Mouse (Mus musculus) stomach, embryonic 14.5 days (tissue): ENCODE results near the gene Dupd1. TPM values are rescaled to one million over a fixed set of nuclear protein-coding genes. Genes with fewer than 3 reads are reported as not detected.
"Not testable (repeated sequence)": the region's sequence is repeated elsewhere in the genome, so short reads cannot be mapped to it uniquely, and the experiment has no call there.

Experiments
- ATAC-seq: fragments of 200-750 bp; cut with Nextera tagmentation; 2 replicates; pipeline ENCODE4 v1.8.0; 2017; ENCODE audit warnings: low read depth, moderate TSS enrichment; ENCODE audit not compliant: insufficient number of reproducible peaks, insufficient read depth, low FRiP score
- H3K27ac ChIP-seq: fragments of 300-500 bp; sonication (generic); 2 replicates; pipeline ENCODE4 v1.5.1; 2014; ENCODE audit warnings: mild to moderate bottlenecking, low read length, moderate library complexity, mixed read lengths
- H3K27me3 ChIP-seq: fragments of 300-500 bp; sonication (generic); 2 replicates; pipeline ENCODE4 v1.6.1; 2014; ENCODE audit warnings: low read length, control low read depth, mixed read lengths; ENCODE audit not compliant: control insufficient read depth, insufficient read depth
- H3K36me3 ChIP-seq: fragments of 300-500 bp; sonication (generic); 2 replicates; pipeline ENCODE4 v1.6.1; 2014; ENCODE audit warnings: mild to moderate bottlenecking, control low read depth, low read length, moderate library complexity, mixed read lengths; ENCODE audit not compliant: control insufficient read depth, insufficient read depth
- H3K4me1 ChIP-seq: fragments of 300-500 bp; sonication (generic); 2 replicates; pipeline ENCODE4 v1.6.1; 2014; ENCODE audit warnings: low read length, control low read depth, mixed read lengths; ENCODE audit not compliant: control insufficient read depth, insufficient read depth
- H3K4me2 ChIP-seq: fragments of 300-500 bp; sonication (generic); replicated peaks from 2 replicates; pipeline ENCODE4 v1.6.1; 2014; ENCODE audit warnings: low read depth, low read length, control low read depth
- H3K4me3 ChIP-seq: fragments of 300-500 bp; sonication (generic); 2 replicates; pipeline ENCODE4 v1.5.1; 2014; ENCODE audit warnings: low read depth, low read length, control low read depth
- H3K9ac ChIP-seq: fragments of 300-500 bp; sonication (generic); replicated peaks from 2 replicates; pipeline ENCODE4 v1.6.1; 2014; ENCODE audit warnings: low read depth, mild to moderate bottlenecking, control low read depth, low read length, moderate library complexity, mixed read lengths
- H3K9me3 ChIP-seq: fragments of 300-500 bp; sonication (generic); 2 replicates; pipeline ENCODE4 v1.6.1; 2016; ENCODE audit warnings: low read depth, low read length, control low read depth; ENCODE audit not compliant: control insufficient read depth
- WGBS: fragments of 180-500 bp; shearing (Covaris S2); extraction: QIAGEN DNeasy Blood & Tissue Kit; methylation state at CpG from one replicate; pipeline ENCODE4 v1.1.7; 2014; 5-methylcytosine and 5-hydroxymethylcytosine counted together
- polyA plus RNA-seq: library from polyadenylated mRNA; unstranded; fragments of >200 nt; fragmentation: Nextera tagmentation; extraction: Ambion mirVana; gene quantifications from 2 replicates; pipeline ENCODE4 v1.2.1, GENCODE M21; 2014

Gene Dupd1
- polyA plus RNA-seq, 1 experiment from 2014 or later, result not detected

GRCm38 (mm10) chr14:21670422-21671006 lies 43.9 kb downstream of the Dupd1 start:
- peaks cover 43% of the 10 kb centered on the region for H3K36me3 ChIP-seq
- not testable (repeated sequence) for H3K4me3 ChIP-seq, H3K27me3 ChIP-seq, H3K27ac ChIP-seq, H3K4me1 ChIP-seq, ATAC-seq, H3K9ac ChIP-seq, H3K4me2 ChIP-seq, H3K9me3 ChIP-seq
- 92% methylated on average over 15 of the region's 15 CpGs for WGBS

GRCm38 (mm10) chr14:21669633-21670421 lies 44.5 kb downstream of the Dupd1 start:
- Histone ChIP-seq H3K4me3 (no peak overlapping the region), H3K4me1 (peaks cover 7% of the 10 kb centered on the region; the same call in 1 of the 2 replicates), H3K9me3 (no peaks in the 10 kb centered on the region), H3K36me3 (peaks cover 48% of the 10 kb centered on the region), H3K27ac (no peak overlapping the region), H3K4me2 (no peak overlapping the region), H3K9ac (no peak overlapping the region), H3K27me3 (no peaks in the 10 kb centered on the region)
- WGBS, result 55% methylated on average over 11 of the region's 11 CpGs
- peak; percentile 87; the same call in 1 of the 2 replicates for ATAC-seq

GRCm38 (mm10) chr14:21669218-21669617 lies 45.2 kb downstream of the Dupd1 start:
- Histone ChIP-seq H3K9me3 (no peaks in the 10 kb centered on the region), H3K27ac (no peak overlapping the region), H3K36me3 (peaks cover 54% of the 10 kb centered on the region), H3K4me3 (no peak overlapping the region), H3K4me1 (peaks cover 7% of the 10 kb centered on the region; the same call in 1 of the 2 replicates), H3K9ac (no peak overlapping the region), H3K4me2 (no peak overlapping the region), H3K27me3 (no peaks in the 10 kb centered on the region)
- 78% methylated on average over 11 of the region's 11 CpGs for WGBS
- no peak; the same call in 1 of the 2 replicates for ATAC-seq

GRCm38 (mm10) chr14:21662465-21663142 lies 51.8 kb downstream of the Dupd1 start:
- Histone ChIP-seq H3K9ac (no peak overlapping the region), H3K4me3 (no peak overlapping the region), H3K4me1 (no peaks in the 10 kb centered on the region), H3K9me3 (no peaks in the 10 kb centered on the region), H3K4me2 (no peak overlapping the region), H3K27me3 (no peaks in the 10 kb centered on the region), H3K27ac (no peak overlapping the region), H3K36me3 (peaks cover 49% of the 10 kb centered on the region)
- WGBS, result 68% methylated on average over 8 of the region's 8 CpGs
- ATAC-seq, result no peak

GRCm38 (mm10) chr14:21659652-21660051 lies 54.7 kb downstream of the Dupd1 start:
- no peak overlapping the region for H3K27ac ChIP-seq
- no peaks in the 10 kb centered on the region for H3K9me3 ChIP-seq
- no peak overlapping the region for H3K4me2 ChIP-seq
- 27% methylated on average over 5 of the region's 5 CpGs for WGBS
- peaks cover 35% of the 10 kb centered on the region for H3K36me3 ChIP-seq
- H3K4me3 ChIP-seq, result no peak overlapping the region
- H3K9ac ChIP-seq, result no peak overlapping the region
- H3K27me3 ChIP-seq, result no peaks in the 10 kb centered on the region
- ATAC-seq, result peak; percentile 72; the same call in 1 of the 2 replicates
- H3K4me1 ChIP-seq, result 0 out of 2 replicates have a peak, but pooled peaks cover 2% of the 10 kb centered on the region

GRCm38 (mm10) chr14:21659155-21659554 lies 55.2 kb downstream of the Dupd1 start:
- WGBS, result 67% methylated on average over 13 of the region's 13 CpGs
- 0 out of 2 replicates have a peak, but pooled peaks cover 2% of the 10 kb centered on the region for H3K4me1 ChIP-seq

GRCm38 (mm10) chr14:21653813-21654212 lies 60.6 kb downstream of the Dupd1 start:
- WGBS, result 78% methylated on average over 2 of the region's 2 CpGs
- H3K27me3 ChIP-seq, result no peaks in the 10 kb centered on the region
- H3K36me3 ChIP-seq, result no peaks in the 10 kb centered on the region; the same call in 1 of the 2 replicates
- no peak overlapping the region for H3K9ac ChIP-seq
- H3K4me3 ChIP-seq, result no peak overlapping the region
- ATAC-seq, result no peak
- no peak overlapping the region for H3K4me2 ChIP-seq
- no peaks in the 10 kb centered on the region for H3K9me3 ChIP-seq
- 0 out of 2 replicates have a peak, but pooled peaks cover 2% of the 10 kb centered on the region for H3K4me1 ChIP-seq
- no peak overlapping the region for H3K27ac ChIP-seq

More at GRCm38 (mm10) chr14:21659155-21659554, 55.2 kb downstream of the Dupd1 start:
- ATAC-seq, result no peak
- Histone ChIP-seq H3K36me3 (peaks cover 30% of the 10 kb centered on the region), H3K27me3 (no peaks in the 10 kb centered on the region), H3K27ac (no peak overlapping the region), H3K4me3 (no peak overlapping the region), H3K9ac (no peak overlapping the region), H3K4me2 (no peak overlapping the region), H3K9me3 (no peaks in the 10 kb centered on the region)

GRCm38 (mm10) chr14:21640806-21641435 lies 73.5 kb downstream of the Dupd1 start:
- H3K4me3 ChIP-seq, result no peak overlapping the region
- no peak overlapping the region for H3K9ac ChIP-seq
- WGBS, result 76% methylated on average over 4 of the region's 4 CpGs
- H3K9me3 ChIP-seq, result no peaks in the 10 kb centered on the region
- no peaks in the 10 kb centered on the region for H3K4me1 ChIP-seq
- no peak overlapping the region for H3K4me2 ChIP-seq
- no peak overlapping the region for H3K27ac ChIP-seq
- H3K36me3 ChIP-seq, result peaks cover 18% of the 10 kb centered on the region
- ATAC-seq, result no peak
- no peaks in the 10 kb centered on the region for H3K27me3 ChIP-seq
